Mouse (Mus musculus) left cerebral cortex, postnatal 10 days (tissue): ENCODE results near the gene Acadvl. TPM values are rescaled to one million over a fixed set of nuclear protein-coding genes. Genes with fewer than 3 reads are reported as not detected.

Experiments
- DNase-seq, 2 experiments: peaks; one replicate each; pipeline ENCODE4 v3.0.0; 2021 to 2022; ENCODE audit warnings: low spot score in 2 of 2, mixed read lengths in 1 of 2; ENCODE audit errors: extremely low spot score in 1 of 2
- intact Hi-C: fragments of 180-260 bp; cut with DNase I; formaldehyde crosslinking; loops from one replicate; pipeline ENCODE4 v1.15.1; 2025
- total RNA-seq, 2 experiments: library from RNA; stranded (reverse); gene quantifications; 2 replicates each; pipeline ENCODE4 v1.2.3; 2021

Gene Acadvl
- total RNA-seq, 2 experiments from 2014 or later = 44.8 to 48.0 TPM

- intact Hi-C loops = no loop called here
Measured at GRCm38 (mm10) chr11:70012931-70013330, 2.3 kb downstream of the Acadvl start.

GRCm38 (mm10) chr11:70010961-70011360 lies 4.2 kb downstream of the Acadvl start:
- intact Hi-C loops = no loop called here
- no peak for DNase-seq

More at GRCm38 (mm10) chr11:70012931-70013330, 2.3 kb downstream of the Acadvl start:
- DNase-seq = no peak

- intact Hi-C loops = no loop called here
- no peak for DNase-seq
Measured at GRCm38 (mm10) chr11:70010548-70010947, 4.7 kb downstream of the Acadvl start.

GRCm38 (mm10) chr11:70010033-70010432 lies 5.2 kb downstream of the Acadvl start:
- no peak for DNase-seq
- intact Hi-C loops = no loop called here

GRCm38 (mm10) chr11:70005521-70005920 lies 9.7 kb downstream of the Acadvl start:
- intact Hi-C loops = no loop called here

GRCm38 (mm10) chr11:70002471-70002870 lies 12.7 kb downstream of the Acadvl start:
- no peak for DNase-seq
- intact Hi-C loops = no loop called here

More at GRCm38 (mm10) chr11:70005521-70005920, 9.7 kb downstream of the Acadvl start:
- no peak for DNase-seq

- DNase-seq = no peak
- intact Hi-C loops = no loop called here
Measured at GRCm38 (mm10) chr11:70001865-70002264, 13.3 kb downstream of the Acadvl start.

- no peak for DNase-seq
- intact Hi-C loops = no loop called here
Measured at GRCm38 (mm10) chr11:70001159-70001558, 14.1 kb downstream of the Acadvl start.

GRCm38 (mm10) chr11:70000396-70000898 lies 14.8 kb downstream of the Acadvl start, which contains the start of gene Dvl2:
Dvl2 (plus strand) TSS chr11:70000595.
- intact Hi-C loops = no loop called here
- DNase-seq = peak; percentile 91 to 95

GRCm38 (mm10) chr11:69999666-70000065 lies 15.5 kb downstream of the Acadvl start:
- DNase-seq = no peak
- intact Hi-C loops = no loop called here

GRCm38 (mm10) chr11:69998567-69999491 lies 16.4 kb downstream of the Acadvl start:
- DNase-seq = no peak

GRCm38 (mm10) chr11:69997070-69997509 lies 18.1 kb downstream of the Acadvl start:
- intact Hi-C loops = no loop called here
- DNase-seq = peak in 1 of 2 experiments; percentile 93

More at GRCm38 (mm10) chr11:69998567-69999491, 16.4 kb downstream of the Acadvl start:
- intact Hi-C loops = no loop called here

- peak in 1 of 2 experiments; percentile 86 for DNase-seq
- intact Hi-C loops = no loop called here
Measured at GRCm38 (mm10) chr11:69996161-69997061, 18.8 kb downstream of the Acadvl start.

GRCm38 (mm10) chr11:69995391-69995960 lies 19.7 kb downstream of the Acadvl start, which contains the start of gene Phf23:
Phf23 (plus strand) TSS chr11:69995777.
- intact Hi-C loops = no loop called here
- peak; percentile 96 to 98 for DNase-seq

GRCm38 (mm10) chr11:69994401-69995090 lies 20.7 kb downstream of the Acadvl start:
- no peak for DNase-seq
- intact Hi-C loops = no loop called here

- intact Hi-C loops = no loop called here
- no peak for DNase-seq
Measured at GRCm38 (mm10) chr11:69992932-69993331, 22.3 kb downstream of the Acadvl start.

GRCm38 (mm10) chr11:69992396-69992795 lies 22.8 kb downstream of the Acadvl start:
- intact Hi-C loops = no loop called here
- no peak for DNase-seq

GRCm38 (mm10) chr11:69991711-69992110 lies 23.5 kb downstream of the Acadvl start:
- intact Hi-C loops = no loop called here
- no peak for DNase-seq
